Mouse (Mus musculus): ENCODE measurements around the gene Chpf2. TPM values are rescaled to one million over a fixed set of nuclear protein-coding genes. Genes with fewer than 3 reads are reported as not detected.

The Chpf2 gene
- total and polyA plus RNA-seq, 3 experiments: 7.3 to 19.9 (median 15.8) TPM

DNA sequence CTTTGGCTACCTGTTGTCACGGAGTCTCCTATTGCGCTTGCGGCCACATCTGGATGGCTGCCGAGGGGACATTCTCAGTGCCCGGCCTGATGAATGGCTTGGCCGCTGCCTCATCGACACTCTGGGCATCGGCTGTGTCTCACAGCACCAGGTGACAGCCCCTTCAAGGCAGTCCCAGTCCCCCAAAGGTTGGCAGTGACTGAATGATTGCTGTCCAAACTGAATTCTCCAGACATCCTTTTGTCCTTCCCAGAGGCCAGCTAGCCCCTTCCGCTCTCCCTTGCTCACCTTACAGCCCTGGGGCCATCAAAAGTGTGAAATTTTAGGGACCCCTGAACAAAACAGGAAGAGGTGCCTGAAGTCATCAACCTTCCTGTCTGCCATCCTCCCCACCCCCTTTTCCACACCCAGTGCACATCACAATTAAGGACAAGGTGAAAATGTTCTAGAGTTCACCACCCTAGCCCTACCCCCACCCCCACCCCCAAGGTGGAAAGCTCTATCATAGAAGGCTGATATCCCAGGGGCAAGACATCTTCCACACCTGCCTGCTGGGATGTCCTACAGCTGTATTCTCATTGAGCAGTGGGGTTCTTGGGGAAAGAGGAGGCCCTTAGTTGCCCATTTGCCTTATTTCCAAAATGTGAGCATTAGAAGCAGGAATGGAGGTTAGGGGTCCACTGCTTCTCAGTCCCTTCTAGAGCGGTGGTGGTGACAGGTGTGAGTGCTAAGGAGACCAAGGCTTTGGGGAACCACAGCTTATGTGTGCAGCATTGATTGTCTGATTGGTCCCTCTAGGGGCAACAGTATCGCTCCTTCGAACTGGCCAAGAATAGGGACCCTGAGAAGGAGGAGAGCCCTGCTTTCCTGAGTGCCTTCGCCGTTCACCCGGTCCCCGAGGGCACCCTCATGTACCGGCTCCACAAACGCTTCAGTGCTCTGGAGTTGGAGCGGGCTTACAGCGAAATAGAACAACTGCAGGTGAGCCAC lies 3.3 kb downstream of the Chpf2 start:
- Histone ChIP-seq H3K4me1 (ENCODE audit: insufficient read depth, low read depth, low read length) (peaks cover 19% of the 10 kb centered on the region), H3K27me3 (ENCODE audit: insufficient read depth, low read length) (peaks cover 15% of the 10 kb centered on the region; the same call in 1 of the 2 replicates), H3K36me3 (replicated peaks) (peaks cover 69% of the 10 kb centered on the region), H3K4me3 (ENCODE audit: low read depth, low read length) (no peak overlapping the region), H3K9me3 (replicated peaks) (no peaks in the 10 kb centered on the region)
- no peak for DNase-seq (ENCODE audit: low spot score)
- TF ChIP-seq POLR2AphosphoS5 (IDR thresholded peaks at IDR 0.05; ENCODE audit: insufficient replicate concordance, low read depth, low read length) (no peak), GATA2 (IDR thresholded peaks at IDR 0.05; ENCODE audit: borderline replicate concordance, low read depth, low read length) (no peak), TAL1 (conservative IDR thresholded peaks at IDR 0.05; ENCODE audit: low read depth, low read length) (no peak), CTCF (IDR thresholded peaks at IDR 0.05; ENCODE audit: low read depth, low read length) (no peak), GATA1 (IDR thresholded peaks at IDR 0.05; ENCODE audit: borderline replicate concordance, low read length) (no peak)
- ATAC-seq (ENCODE audit: extremely low read depth, insufficient number of reproducible peaks, low FRiP score, poor library complexity, severe bottlenecking): no peak

DNA sequence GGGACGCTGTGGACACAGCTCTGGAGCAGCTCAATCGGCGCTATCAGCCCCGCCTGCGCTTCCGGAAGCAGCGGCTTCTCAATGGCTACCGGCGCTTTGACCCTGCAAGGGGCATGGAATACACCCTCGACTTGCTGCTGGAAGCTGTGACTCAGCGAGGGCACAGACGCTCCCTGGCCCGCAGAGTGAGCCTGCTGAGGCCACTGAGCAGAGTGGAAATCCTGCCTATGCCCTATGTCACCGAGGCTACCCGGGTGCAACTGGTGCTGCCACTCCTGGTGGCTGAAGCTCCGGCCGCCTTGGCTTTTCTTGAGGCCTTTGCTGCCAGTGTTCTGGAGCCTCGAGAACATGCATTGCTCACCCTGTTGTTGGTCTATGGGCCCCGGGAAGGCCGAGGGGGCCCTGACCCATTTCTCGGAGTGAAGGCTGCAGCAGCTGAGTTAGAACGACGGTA lies 4.8 kb downstream of the Chpf2 start:
- no peak for TF ChIP-seq GATA1 (IDR thresholded peaks at IDR 0.05; ENCODE audit: borderline replicate concordance, low read length)
- TF ChIP-seq POLR2AphosphoS5 (IDR thresholded peaks at IDR 0.05; ENCODE audit: insufficient replicate concordance, low read depth, low read length): no peak
- TF ChIP-seq TAL1 (conservative IDR thresholded peaks at IDR 0.05; ENCODE audit: low read depth, low read length): no peak
- no peak for TF ChIP-seq GATA2 (IDR thresholded peaks at IDR 0.05; ENCODE audit: borderline replicate concordance, low read depth, low read length)
- TF ChIP-seq CTCF (IDR thresholded peaks at IDR 0.05; ENCODE audit: low read depth, low read length): no peak
- H3K9me3 ChIP-seq (replicated peaks): no peaks in the 10 kb centered on the region
- DNase-seq (ENCODE audit: low spot score) (no peak), ATAC-seq (ENCODE audit: extremely low read depth, insufficient number of reproducible peaks, low FRiP score, poor library complexity, severe bottlenecking) (no peak)
- no peak overlapping the region for H3K4me3 ChIP-seq (ENCODE audit: low read depth, low read length)
- H3K27me3 ChIP-seq (ENCODE audit: insufficient read depth, low read length): peaks cover 15% of the 10 kb centered on the region; the same call in 1 of the 2 replicates
- peaks cover 79% of the 10 kb centered on the region for H3K36me3 ChIP-seq (replicated peaks)
- H3K4me1 ChIP-seq (ENCODE audit: insufficient read depth, low read depth, low read length): peaks cover 22% of the 10 kb centered on the region

DNA sequence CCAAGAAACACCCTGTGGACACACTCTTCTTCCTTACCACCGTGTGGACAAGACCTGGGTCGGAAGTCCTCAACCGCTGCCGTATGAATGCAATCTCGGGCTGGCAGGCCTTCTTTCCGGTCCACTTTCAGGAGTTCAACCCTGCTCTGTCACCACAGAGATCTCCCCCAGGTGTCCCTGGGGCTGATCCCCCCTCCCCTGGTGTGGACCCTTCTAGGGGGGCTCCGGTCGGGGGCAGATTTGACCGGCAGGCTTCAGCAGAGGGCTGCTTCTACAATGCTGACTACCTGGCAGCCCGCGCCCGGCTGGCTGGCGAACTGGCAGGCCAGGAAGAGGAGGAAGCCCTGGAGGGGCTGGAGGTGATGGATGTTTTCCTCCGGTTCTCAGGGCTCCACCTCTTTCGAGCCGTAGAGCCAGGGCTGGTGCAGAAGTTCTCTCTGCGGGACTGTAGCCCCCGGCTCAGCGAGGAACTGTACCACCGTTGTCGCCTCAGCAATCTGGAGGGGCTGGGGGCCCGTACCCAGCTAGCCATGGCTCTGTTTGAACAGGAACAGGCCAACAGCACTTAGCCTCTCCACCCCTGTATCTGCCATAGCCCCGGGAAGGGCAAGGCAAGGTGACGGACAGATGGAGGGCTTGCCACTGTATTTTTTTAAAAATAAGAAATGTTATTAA lies 5.4 kb downstream of the Chpf2 start:
- Histone ChIP-seq H3K27me3 (ENCODE audit: insufficient read depth, low read length) (peaks cover 8% of the 10 kb centered on the region; the same call in 1 of the 2 replicates), H3K4me3 (ENCODE audit: low read depth, low read length) (no peak overlapping the region), H3K4me1 (ENCODE audit: insufficient read depth, low read depth, low read length) (peaks cover 25% of the 10 kb centered on the region), H3K9me3 (replicated peaks) (no peaks in the 10 kb centered on the region), H3K36me3 (replicated peaks) (peaks cover 79% of the 10 kb centered on the region)
- DNase-seq (ENCODE audit: low spot score) (no peak), ATAC-seq (ENCODE audit: extremely low read depth, insufficient number of reproducible peaks, low FRiP score, poor library complexity, severe bottlenecking) (no peak)
- TF ChIP-seq POLR2AphosphoS5 (IDR thresholded peaks at IDR 0.05; ENCODE audit: insufficient replicate concordance, low read depth, low read length) (no peak), TAL1 (conservative IDR thresholded peaks at IDR 0.05; ENCODE audit: low read depth, low read length) (no peak), GATA2 (IDR thresholded peaks at IDR 0.05; ENCODE audit: borderline replicate concordance, low read depth, low read length) (no peak)

DNA sequence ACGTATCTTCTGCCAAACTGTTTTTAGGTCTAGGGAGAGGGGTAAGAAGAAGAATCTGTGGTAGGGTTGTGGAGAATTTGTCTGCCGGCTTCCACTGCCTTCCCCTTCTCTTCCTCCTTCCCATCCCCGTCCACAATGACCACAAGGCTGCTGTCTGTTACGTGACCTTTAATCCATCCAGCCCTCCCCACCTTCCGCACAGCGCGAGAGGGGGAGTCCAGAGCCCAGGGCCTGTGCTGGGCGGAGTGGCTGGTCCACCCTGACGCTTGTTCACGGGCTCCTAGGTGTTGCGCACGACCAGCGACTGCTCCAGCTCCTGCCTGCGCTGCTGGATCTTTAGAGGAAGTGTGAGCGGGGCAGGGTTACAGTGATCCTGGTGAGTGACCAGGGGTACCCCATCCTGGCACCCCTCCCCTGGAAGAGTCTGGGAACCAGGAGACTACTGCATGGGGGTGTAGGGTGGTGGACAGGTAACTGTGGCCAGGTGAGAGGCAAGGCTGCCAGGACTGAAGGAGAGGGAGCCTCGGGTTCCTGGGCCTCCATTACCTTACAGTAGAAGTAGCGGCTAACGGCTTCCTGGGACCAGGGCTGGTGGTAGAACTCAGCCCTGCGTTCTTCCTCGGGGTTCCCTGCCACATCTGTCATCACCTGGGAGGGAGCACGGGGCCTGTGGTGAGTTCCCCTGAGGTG lies 6.1 kb downstream of the Chpf2 start:
- peaks cover 6% of the 10 kb centered on the region; the same call in 1 of the 2 replicates for H3K27me3 ChIP-seq (ENCODE audit: insufficient read depth, low read length)
- ATAC-seq (ENCODE audit: extremely low read depth, insufficient number of reproducible peaks, low FRiP score, poor library complexity, severe bottlenecking) (no peak), DNase-seq (ENCODE audit: low spot score) (no peak)
- TF ChIP-seq GATA2 (IDR thresholded peaks at IDR 0.05; ENCODE audit: borderline replicate concordance, low read depth, low read length) (no peak), CTCF (IDR thresholded peaks at IDR 0.05; ENCODE audit: low read depth, low read length) (no peak), TAL1 (conservative IDR thresholded peaks at IDR 0.05; ENCODE audit: low read depth, low read length) (no peak), GATA1 (IDR thresholded peaks at IDR 0.05; ENCODE audit: borderline replicate concordance, low read length) (no peak), POLR2AphosphoS5 (IDR thresholded peaks at IDR 0.05; ENCODE audit: insufficient replicate concordance, low read depth, low read length) (no peak)
- peaks cover 21% of the 10 kb centered on the region for H3K4me1 ChIP-seq (ENCODE audit: insufficient read depth, low read depth, low read length)
- no peak overlapping the region for H3K4me3 ChIP-seq (ENCODE audit: low read depth, low read length)
- H3K36me3 ChIP-seq (replicated peaks): peaks cover 79% of the 10 kb centered on the region
- no peaks in the 10 kb centered on the region for H3K9me3 ChIP-seq (replicated peaks)

DNA sequence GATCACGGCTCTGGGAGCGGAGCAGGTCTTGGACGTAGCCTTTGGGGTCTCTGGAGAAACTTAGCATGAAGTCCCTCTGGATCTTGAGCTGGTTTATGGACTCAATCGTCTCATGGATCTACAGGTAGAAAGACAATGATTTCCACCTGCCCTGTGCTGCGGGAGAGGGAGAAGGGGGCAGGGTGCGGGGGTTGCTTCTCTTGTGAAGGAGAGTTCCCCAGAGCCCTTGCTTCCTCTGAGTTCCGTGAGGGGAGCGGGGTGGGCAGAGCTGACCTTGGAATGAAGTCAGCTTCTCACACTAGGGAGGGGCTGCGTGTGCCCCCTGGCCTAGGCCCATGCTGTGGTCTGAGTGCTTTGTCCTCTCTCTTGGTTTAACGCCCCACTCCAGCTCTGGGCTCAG lies 6.7 kb downstream of the Chpf2 start:
- Histone ChIP-seq H3K4me3 (ENCODE audit: low read depth, low read length) (no peak overlapping the region), H3K36me3 (replicated peaks) (peaks cover 74% of the 10 kb centered on the region), H3K9me3 (replicated peaks) (no peaks in the 10 kb centered on the region), H3K27me3 (ENCODE audit: insufficient read depth, low read length) (peaks cover 11% of the 10 kb centered on the region), H3K4me1 (ENCODE audit: insufficient read depth, low read depth, low read length) (peaks cover 17% of the 10 kb centered on the region)
- TF ChIP-seq GATA1 (IDR thresholded peaks at IDR 0.05; ENCODE audit: borderline replicate concordance, low read length) (no peak), GATA2 (IDR thresholded peaks at IDR 0.05; ENCODE audit: borderline replicate concordance, low read depth, low read length) (no peak), POLR2AphosphoS5 (IDR thresholded peaks at IDR 0.05; ENCODE audit: insufficient replicate concordance, low read depth, low read length) (no peak), CTCF (IDR thresholded peaks at IDR 0.05; ENCODE audit: low read depth, low read length) (no peak), TAL1 (conservative IDR thresholded peaks at IDR 0.05; ENCODE audit: low read depth, low read length) (no peak)
- DNase-seq (ENCODE audit: low spot score) (no peak), ATAC-seq (ENCODE audit: extremely low read depth, insufficient number of reproducible peaks, low FRiP score, poor library complexity, severe bottlenecking) (no peak)

Measured in G1E (cell line).